Mouse (Mus musculus) CH12.LX (cell line): Measurements from ENCODE around the gene Plin2.

Source experiments
- CTCF ChIP-seq, 2 experiments: IDR thresholded peaks in 1 of 2; conservative IDR thresholded peaks in 1 of 2; 2 replicates each; pipeline ENCODE4 v1.5.1; 2011 to 2012; ENCODE audit warnings: low read depth in 2 of 2, low read length in 2 of 2, improper control_type of control experiment in 1 of 2, inconsistent platforms in 1 of 2, mild to moderate bottlenecking in 1 of 2, moderate library complexity in 1 of 2
- ETS1 ChIP-seq: conservative IDR thresholded peaks from 2 replicates; pipeline ENCODE4 v1.6.1; 2012; ENCODE audit warnings: low read depth, mild to moderate bottlenecking, inconsistent platforms, low read length, improper control_type of control experiment, moderate library complexity
- GABPA ChIP-seq: IDR thresholded peaks from 2 replicates; pipeline ENCODE4 v1.6.1; 2012; ENCODE audit warnings: low read depth, low read length, improper control_type of control experiment, inconsistent platforms; ENCODE audit not compliant: insufficient replicate concordance
- HCFC1 ChIP-seq: IDR thresholded peaks from 2 replicates; pipeline ENCODE4 v1.6.1; 2012; ENCODE audit warnings: low read depth, mild to moderate bottlenecking, inconsistent platforms, low read length, improper control_type of control experiment
- JUND ChIP-seq: conservative IDR thresholded peaks from 2 replicates; pipeline ENCODE4 v1.6.1; 2011; ENCODE audit warnings: low read depth, low read length, improper control_type of control experiment
- MAX ChIP-seq: IDR thresholded peaks from 2 replicates; pipeline ENCODE4 v1.6.1; 2011; ENCODE audit warnings: low read length, improper control_type of control experiment
- POLR2A ChIP-seq: IDR thresholded peaks from 2 replicates; pipeline ENCODE4 v1.6.1; 2011; ENCODE audit warnings: low read depth, mild to moderate bottlenecking, improper control_type of control experiment, low read length
- SMC3 ChIP-seq: IDR thresholded peaks from 2 replicates; pipeline ENCODE4 v1.6.1; 2011; ENCODE audit warnings: low read depth, low read length, improper control_type of control experiment
- TCF12 ChIP-seq: IDR thresholded peaks from 2 replicates; pipeline ENCODE4 v1.6.1; 2014; ENCODE audit warnings: low read depth, mild to moderate bottlenecking, inconsistent platforms, low read length, improper control_type of control experiment
- ZKSCAN1 ChIP-seq: IDR thresholded peaks from 2 replicates; pipeline ENCODE4 v1.6.1; 2012; ENCODE audit warnings: low read depth, inconsistent platforms, low read length, improper control_type of control experiment, borderline replicate concordance
- ZNF384 ChIP-seq: IDR thresholded peaks from 2 replicates; pipeline ENCODE4 v1.6.1; 2012; ENCODE audit warnings: low read depth, low read length, improper control_type of control experiment, inconsistent platforms

- TF ChIP-seq POLR2A (no peak), HCFC1 (no peak), GABPA (no peak), CTCF (conservative IDR thresholded peaks at IDR 0.05 in 1 of 2, IDR thresholded peaks at IDR 0.05 in 1 of 2; ENCODE audit: low read depth in 2 of 2, low read length in 2 of 2) (no peak), ZNF384 (no peak), ETS1 (no peak), JUND (no peak), ZKSCAN1 (no peak), MAX (no peak), SMC3 (no peak), TCF12 (no peak)
These were observed 6.9 kb upstream of the Plin2 start for GRCm38 (mm10) chr4:86676756-86677155.
